Mouse (Mus musculus) stomach, postnatal 0 days (tissue): ENCODE measurements around the gene Rab3d.

Source experiments
- CTCF ChIP-seq: IDR thresholded peaks from 2 replicates; pipeline ENCODE4 v1.5.1; 2016; ENCODE audit warnings: antibody characterized with exemption, low read depth, mild to moderate bottlenecking, moderate library complexity
- EP300 ChIP-seq: optimal IDR thresholded peaks from 2 replicates; pipeline ENCODE3; 2016; ENCODE audit warnings: antibody characterized with exemption

DNA sequence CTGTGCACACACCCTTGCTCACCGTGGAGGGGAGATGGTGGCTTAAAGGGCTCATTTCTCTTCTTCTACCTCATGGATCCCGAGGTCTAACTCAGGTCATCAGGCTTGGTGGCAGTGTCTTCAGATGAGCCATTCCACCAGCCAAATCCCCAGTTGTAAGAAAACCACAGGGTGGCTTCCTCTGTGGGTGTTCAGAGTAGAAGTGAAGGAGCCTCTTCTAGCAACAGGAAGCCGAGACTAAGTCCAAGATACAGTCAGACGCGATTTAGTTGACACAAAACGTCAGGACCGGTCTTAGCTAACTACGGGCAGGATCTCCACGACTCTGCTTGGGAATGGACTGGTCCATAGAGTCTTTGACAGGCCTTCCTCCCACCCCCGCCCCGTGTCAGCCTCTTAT lies 9.8 kb downstream of the Rab3d start:
- TF ChIP-seq EP300, result no peak
- TF ChIP-seq CTCF, result no peak
